Mouse (Mus musculus): ENCODE results near the gene Foxp1. TPM values are rescaled to one million over a fixed set of nuclear protein-coding genes. Genes with fewer than 3 reads are reported as not detected.

Foxp1 gene
- polyA plus RNA-seq, 1 experiment = 93.7 TPM

DNA sequence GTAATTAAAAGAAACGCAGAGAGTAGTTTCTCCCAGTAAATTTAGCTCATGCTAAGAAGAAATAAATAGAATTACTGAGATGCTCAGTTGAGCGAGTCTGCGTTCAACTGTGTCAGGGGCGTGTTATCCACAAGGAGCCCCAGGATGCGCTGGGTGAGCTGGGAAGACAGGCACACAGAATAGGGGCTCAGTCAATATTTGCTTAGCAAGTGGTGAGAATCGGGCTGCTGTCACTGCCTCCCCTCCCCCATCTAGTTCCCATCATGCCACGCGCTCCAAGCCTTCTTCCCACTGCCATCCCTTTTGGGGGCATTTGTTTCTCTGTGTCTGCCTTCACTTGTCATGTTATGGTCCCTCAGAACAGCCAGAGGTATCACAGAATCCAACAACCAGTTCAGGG, 584.2 kb downstream of the Foxp1 start:
- Histone ChIP-seq H3K4me3 (replicated peaks; ENCODE audit: control insufficient read depth, low read depth, low read length) (no peak overlapping the region), H3K27ac (ENCODE audit: control insufficient read depth, insufficient read depth, low read depth, low read length, poor library complexity) (no peak overlapping the region), H3K4me1 (ENCODE audit: control insufficient read depth, insufficient read depth, low read length) (no peaks in the 10 kb centered on the region)
- 90% methylated on average over 8 of the region's 8 CpGs for WGBS
- no peak for TF ChIP-seq CTCF (IDR thresholded peaks at IDR 0.05; ENCODE audit: control insufficient read depth, insufficient read depth, low read length)
- no peak for TF ChIP-seq POLR2A (IDR thresholded peaks at IDR 0.05; ENCODE audit: borderline replicate concordance, control insufficient read depth, low read depth, low read length)

- 92% methylated on average over 11 of the region's 11 CpGs for WGBS
- TF ChIP-seq POLR2A (IDR thresholded peaks at IDR 0.05; ENCODE audit: borderline replicate concordance, control insufficient read depth, low read depth, low read length) (no peak), CTCF (IDR thresholded peaks at IDR 0.05; ENCODE audit: control insufficient read depth, insufficient read depth, low read length) (no peak)
- H3K27ac ChIP-seq (ENCODE audit: control insufficient read depth, insufficient read depth, low read depth, low read length, poor library complexity) = no peak overlapping the region
- no peak overlapping the region for H3K4me3 ChIP-seq (replicated peaks; ENCODE audit: control insufficient read depth, low read depth, low read length)
- H3K4me1 ChIP-seq (ENCODE audit: control insufficient read depth, insufficient read depth, low read length) = no peaks in the 10 kb centered on the region
Measured at GRCm38 (mm10) chr6:98937513-98937912, 585.0 kb downstream of the Foxp1 start.

GRCm38 (mm10) chr6:98936377-98936776, 586.1 kb downstream of the Foxp1 start:
- TF ChIP-seq POLR2A (IDR thresholded peaks at IDR 0.05; ENCODE audit: borderline replicate concordance, control insufficient read depth, low read depth, low read length) = no peak
- TF ChIP-seq CTCF (IDR thresholded peaks at IDR 0.05; ENCODE audit: control insufficient read depth, insufficient read depth, low read length) = no peak
- 84% methylated on average over 3 of the region's 3 CpGs for WGBS

GRCm38 (mm10) chr6:98935169-98935568, 587.4 kb downstream of the Foxp1 start:
- H3K27ac ChIP-seq (ENCODE audit: control insufficient read depth, insufficient read depth, low read depth, low read length, poor library complexity) = no peak overlapping the region
- no peaks in the 10 kb centered on the region for H3K4me1 ChIP-seq (ENCODE audit: control insufficient read depth, insufficient read depth, low read length)
- H3K4me3 ChIP-seq (replicated peaks; ENCODE audit: control insufficient read depth, low read depth, low read length) = no peak overlapping the region
- 92% methylated on average over 8 of the region's 8 CpGs for WGBS
- TF ChIP-seq CTCF (IDR thresholded peaks at IDR 0.05; ENCODE audit: control insufficient read depth, insufficient read depth, low read length) = no peak
- TF ChIP-seq POLR2A (IDR thresholded peaks at IDR 0.05; ENCODE audit: borderline replicate concordance, control insufficient read depth, low read depth, low read length) = no peak

More at GRCm38 (mm10) chr6:98936377-98936776, 586.1 kb downstream of the Foxp1 start:
- Histone ChIP-seq H3K4me3 (replicated peaks; ENCODE audit: control insufficient read depth, low read depth, low read length) (no peak overlapping the region), H3K4me1 (ENCODE audit: control insufficient read depth, insufficient read depth, low read length) (no peaks in the 10 kb centered on the region), H3K27ac (ENCODE audit: control insufficient read depth, insufficient read depth, low read depth, low read length, poor library complexity) (no peak overlapping the region)

GRCm38 (mm10) chr6:98934381-98934780, 588.1 kb downstream of the Foxp1 start:
- Histone ChIP-seq H3K27ac (ENCODE audit: control insufficient read depth, insufficient read depth, low read depth, low read length, poor library complexity) (no peak overlapping the region), H3K4me3 (replicated peaks; ENCODE audit: control insufficient read depth, low read depth, low read length) (no peak overlapping the region), H3K4me1 (ENCODE audit: control insufficient read depth, insufficient read depth, low read length) (no peaks in the 10 kb centered on the region)
- no peak for TF ChIP-seq CTCF (IDR thresholded peaks at IDR 0.05; ENCODE audit: control insufficient read depth, insufficient read depth, low read length)
- TF ChIP-seq POLR2A (IDR thresholded peaks at IDR 0.05; ENCODE audit: borderline replicate concordance, control insufficient read depth, low read depth, low read length) = no peak
- 87% methylated on average over 10 of the region's 10 CpGs for WGBS

GRCm38 (mm10) chr6:98933135-98933724, 589.3 kb downstream of the Foxp1 start:
- Histone ChIP-seq H3K4me1 (ENCODE audit: control insufficient read depth, insufficient read depth, low read length) (no peaks in the 10 kb centered on the region), H3K4me3 (replicated peaks; ENCODE audit: control insufficient read depth, low read depth, low read length) (no peak overlapping the region), H3K27ac (ENCODE audit: control insufficient read depth, insufficient read depth, low read depth, low read length, poor library complexity) (no peak overlapping the region)
- TF ChIP-seq CTCF (IDR thresholded peaks at IDR 0.05; ENCODE audit: control insufficient read depth, insufficient read depth, low read length) = no peak
- TF ChIP-seq POLR2A (IDR thresholded peaks at IDR 0.05; ENCODE audit: borderline replicate concordance, control insufficient read depth, low read depth, low read length) = no peak
- WGBS = 93% methylated on average over 18 of the region's 18 CpGs

GRCm38 (mm10) chr6:98931881-98932540, 590.5 kb downstream of the Foxp1 start:
- no peak for TF ChIP-seq POLR2A (IDR thresholded peaks at IDR 0.05; ENCODE audit: borderline replicate concordance, control insufficient read depth, low read depth, low read length)
- no peak for TF ChIP-seq CTCF (IDR thresholded peaks at IDR 0.05; ENCODE audit: control insufficient read depth, insufficient read depth, low read length)
- no peak overlapping the region for H3K4me3 ChIP-seq (replicated peaks; ENCODE audit: control insufficient read depth, low read depth, low read length)
- no peak overlapping the region for H3K27ac ChIP-seq (ENCODE audit: control insufficient read depth, insufficient read depth, low read depth, low read length, poor library complexity)
- no peaks in the 10 kb centered on the region for H3K4me1 ChIP-seq (ENCODE audit: control insufficient read depth, insufficient read depth, low read length)
- 84% methylated on average over 8 of the region's 8 CpGs for WGBS

DNA sequence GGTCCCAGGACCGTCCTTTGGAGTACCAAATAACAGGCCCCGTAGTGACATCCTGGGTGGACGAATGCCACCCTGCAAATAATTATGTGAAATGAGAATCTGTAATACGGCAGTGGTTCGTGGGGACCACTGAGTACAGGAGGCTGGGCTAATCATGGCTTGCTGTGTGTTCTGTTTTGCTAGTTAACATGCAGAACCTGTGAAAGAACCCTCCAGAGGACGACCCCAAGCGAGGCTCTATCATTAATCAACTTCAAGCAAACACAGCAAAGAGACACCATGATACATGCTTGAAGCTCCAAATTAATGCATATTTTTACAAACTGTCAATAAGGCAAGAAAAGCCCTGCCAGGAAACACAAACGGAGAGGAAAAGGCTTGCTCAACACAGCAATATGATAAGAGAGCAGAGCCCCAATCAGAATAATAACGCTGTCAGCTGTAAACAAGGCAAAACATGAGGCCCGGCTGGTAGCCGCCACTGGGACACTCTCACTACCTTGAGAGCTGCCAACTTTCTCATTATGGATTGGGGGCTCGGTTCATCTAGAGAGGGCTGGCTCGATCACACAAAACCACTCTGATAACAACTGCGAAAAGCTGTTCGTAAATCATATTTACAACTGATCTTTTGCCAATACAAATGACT, 591.7 kb downstream of the Foxp1 start:
- no peaks in the 10 kb centered on the region for H3K4me1 ChIP-seq (ENCODE audit: control insufficient read depth, insufficient read depth, low read length)
- WGBS = 94% methylated on average over 15 of the region's 15 CpGs
- H3K4me3 ChIP-seq (replicated peaks; ENCODE audit: control insufficient read depth, low read depth, low read length) = no peak overlapping the region
- H3K27ac ChIP-seq (ENCODE audit: control insufficient read depth, insufficient read depth, low read depth, low read length, poor library complexity) = no peak overlapping the region
- TF ChIP-seq CTCF (IDR thresholded peaks at IDR 0.05; ENCODE audit: control insufficient read depth, insufficient read depth, low read length) (no peak), POLR2A (IDR thresholded peaks at IDR 0.05; ENCODE audit: borderline replicate concordance, control insufficient read depth, low read depth, low read length) (no peak)

Data from bone marrow, adult 2 months (tissue).